Mouse (Mus musculus): ENCODE measurements around the gene Gm26602.
"Not testable (repeated sequence)": the region's sequence is repeated elsewhere in the genome, so short reads cannot be mapped to it uniquely, and the experiment has no call there.

Gm26602 gene

DNA sequence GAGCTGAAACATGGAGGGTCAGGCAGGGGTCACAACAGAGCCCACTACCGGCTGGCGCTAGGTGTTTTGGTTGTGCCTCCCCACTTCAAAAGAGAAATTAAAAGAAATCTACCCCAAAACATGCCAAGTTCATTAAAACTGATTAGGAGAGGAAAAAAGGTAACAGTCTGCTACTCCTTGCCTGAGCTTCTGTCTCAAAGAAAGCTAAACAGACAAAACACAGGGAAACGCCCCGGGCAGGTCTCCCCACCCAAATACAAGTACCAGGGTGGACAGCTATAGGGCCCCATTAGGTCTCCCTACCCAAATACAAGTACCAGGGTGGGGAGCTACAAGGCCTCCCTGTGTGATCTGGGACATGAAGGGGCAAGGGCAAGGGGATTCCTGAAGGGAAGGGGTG, at the start of gene Gm26602:
Gm26602 (plus strand) TSS at position 301 of the 400 bp plus-strand sequence.
- DNase-seq: no peak

DNA sequence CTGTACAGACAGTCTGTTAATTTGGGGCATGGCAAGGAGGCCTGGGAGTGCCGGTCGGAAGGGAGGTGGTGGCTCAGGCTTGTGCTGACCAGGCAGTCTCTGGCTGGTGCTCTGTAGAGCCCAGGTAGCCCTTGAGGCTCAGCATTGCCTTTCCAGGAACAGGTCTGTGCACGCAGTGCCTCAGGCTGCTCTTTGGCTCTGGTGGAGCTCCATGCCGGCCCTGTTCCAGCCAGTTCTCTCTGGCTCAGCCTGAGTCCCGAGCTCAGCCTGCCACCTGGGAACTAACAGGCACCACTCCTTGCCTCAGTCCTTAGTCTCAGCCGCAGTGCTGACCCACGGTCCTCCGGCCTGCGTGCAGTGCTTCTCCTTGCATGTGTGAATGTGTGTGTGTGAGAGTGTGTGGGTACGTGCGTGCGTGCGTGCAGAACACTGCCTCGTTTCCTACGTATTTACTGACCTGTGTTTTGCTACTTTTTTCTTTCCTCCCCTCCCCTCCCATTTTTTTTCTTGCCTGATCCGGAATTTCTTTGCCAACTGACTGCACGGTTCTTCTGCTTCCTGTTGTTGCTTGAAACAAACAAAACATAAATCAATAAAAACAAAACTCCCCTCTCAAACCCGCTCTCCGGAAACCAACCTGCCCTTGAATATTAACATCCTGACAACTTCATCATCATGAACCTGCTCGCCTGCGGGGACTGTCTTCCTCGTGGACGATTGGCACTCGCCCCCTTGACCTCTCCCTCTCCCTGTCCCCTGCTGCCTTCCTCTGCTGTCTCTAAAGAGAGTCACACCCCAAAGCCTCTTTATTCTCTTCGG, 49.2 kb upstream of the Gm26602 start:
- DNase-seq: no peak

DNA sequence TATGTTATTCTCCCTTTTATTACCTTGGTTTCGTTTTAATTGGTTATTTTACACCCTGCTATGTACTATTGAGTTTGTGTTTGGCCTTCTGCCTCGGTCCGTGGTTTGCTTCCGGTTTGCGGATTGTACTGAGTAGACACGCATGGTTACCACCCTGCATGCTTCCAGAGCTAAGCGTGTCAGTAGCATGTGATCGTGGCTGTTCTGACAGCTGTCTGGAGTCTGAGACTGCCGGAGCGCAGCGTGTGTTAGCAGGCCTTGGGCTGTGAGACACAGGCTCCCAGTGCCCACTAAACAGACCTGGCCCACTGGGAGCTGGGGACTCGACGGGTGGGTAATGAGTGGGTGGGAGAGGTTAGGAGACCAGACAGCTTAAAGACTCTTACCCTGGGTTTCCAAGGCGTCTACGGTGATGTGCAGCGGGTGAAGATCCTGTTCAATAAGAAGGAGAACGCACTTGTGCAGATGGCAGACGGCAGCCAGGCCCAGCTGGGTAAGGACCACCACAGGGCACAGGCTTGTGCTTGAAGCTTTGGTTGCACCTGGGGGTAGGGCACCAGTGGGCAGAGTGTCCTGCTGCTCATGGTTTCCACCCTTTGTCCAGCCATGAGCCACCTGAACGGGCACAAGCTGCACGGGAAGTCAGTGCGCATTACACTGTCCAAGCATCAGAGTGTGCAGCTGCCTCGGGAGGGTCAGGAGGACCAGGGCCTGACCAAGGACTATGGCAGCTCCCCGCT, 48.4 kb upstream of the Gm26602 start:
- DNase-seq: no peak

DNA sequence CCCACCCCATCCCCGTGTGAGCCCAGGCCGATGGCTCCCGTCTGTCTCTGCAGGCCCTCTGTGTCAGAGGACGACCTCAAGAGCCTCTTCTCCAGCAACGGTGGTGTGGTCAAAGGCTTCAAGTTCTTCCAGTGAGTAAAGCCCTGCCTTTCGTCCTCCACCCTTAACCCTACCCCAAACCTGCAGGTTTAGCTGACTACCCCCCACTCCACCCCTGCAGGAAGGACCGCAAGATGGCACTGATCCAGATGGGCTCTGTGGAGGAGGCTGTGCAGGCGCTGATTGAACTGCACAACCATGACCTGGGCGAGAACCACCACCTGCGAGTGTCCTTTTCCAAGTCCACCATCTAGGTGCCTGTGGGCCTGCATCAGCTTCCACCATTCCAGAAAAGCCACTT, 47.7 kb upstream of the Gm26602 start:
- DNase-seq: no peak

DNA sequence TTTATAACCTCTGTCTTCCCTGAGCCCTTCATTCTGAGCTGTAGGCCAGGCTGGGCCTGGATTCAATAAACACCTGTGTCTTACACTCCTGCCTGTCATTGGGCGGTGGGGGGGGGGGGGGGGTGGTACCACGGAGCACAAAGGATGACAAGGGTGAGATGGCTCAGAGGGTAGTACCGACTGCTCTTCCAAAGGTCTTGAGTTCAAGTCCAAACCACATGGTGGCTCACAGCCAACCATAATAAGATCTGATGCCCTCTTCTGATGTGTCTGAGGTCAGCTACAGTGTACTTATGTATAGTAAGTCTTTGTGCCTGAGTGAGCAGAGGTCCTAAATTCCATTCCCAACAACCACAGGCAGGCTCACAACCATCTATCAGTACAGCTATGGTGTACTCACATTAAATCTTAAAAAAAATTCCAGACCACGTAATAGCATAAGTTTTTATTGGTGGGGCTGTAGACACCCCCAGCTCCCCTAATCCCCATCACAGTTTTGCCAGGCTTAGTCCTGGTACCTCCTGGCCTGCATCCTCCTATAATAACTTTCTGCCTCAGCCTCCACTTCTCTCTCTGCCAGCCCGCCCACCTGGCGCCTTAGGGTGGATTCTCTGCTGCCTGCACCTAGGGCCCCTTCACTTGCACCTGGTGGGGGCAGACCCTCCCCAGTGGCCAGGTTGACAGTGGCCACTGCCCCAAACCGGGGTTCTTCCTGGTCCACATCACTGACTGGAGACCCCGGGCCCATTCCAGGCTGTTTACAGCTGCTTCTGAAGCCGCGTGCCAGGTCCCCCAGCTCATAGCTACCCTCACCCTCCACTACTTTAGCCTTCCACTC, 46.1 kb upstream of the Gm26602 start:
- no peak for DNase-seq

DNA sequence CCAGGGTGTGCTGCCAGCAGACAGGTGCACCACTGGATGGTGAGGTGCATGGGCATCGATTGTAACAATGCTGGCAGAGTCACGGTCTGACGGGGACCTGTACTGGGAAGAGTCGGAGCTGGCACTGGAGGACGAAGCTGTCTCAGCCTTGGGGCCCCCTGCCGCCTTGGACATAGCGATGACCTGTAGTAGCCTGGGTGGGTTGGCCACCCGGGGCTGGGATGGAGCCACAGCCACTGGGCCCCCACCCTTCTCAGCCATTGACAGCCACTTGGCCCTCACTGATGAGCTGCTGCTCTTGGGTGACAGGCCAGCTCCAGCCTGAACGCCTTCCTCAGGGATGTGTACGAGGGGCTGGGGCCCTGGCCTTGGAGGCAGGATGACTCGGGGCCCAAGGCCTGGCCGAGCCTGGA, 45.5 kb upstream of the Gm26602 start:
- no peak for DNase-seq

DNA sequence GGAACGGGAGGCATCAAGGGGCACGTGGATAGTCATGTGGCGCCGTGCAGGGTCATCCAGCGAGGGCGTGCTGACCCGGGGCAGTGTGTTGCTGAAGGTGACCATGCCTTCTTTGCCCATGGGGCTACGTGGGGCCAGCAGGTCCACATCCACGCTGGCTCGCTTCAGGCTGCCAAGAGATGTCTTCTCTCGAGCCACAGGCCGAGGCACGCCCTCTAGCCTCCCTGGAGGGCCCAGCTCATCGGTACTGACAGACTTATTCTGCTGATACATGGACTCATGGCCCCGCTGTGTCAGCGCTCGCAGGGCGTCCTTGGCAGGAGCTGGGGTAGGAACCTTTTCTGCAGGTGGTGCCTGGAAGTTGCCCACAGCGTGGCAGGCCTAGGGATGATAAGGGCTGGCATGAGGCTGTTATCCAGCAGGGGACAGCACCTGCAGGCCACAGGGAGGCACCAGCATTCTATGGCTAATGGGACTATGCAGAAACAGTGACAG, 44.8 kb upstream of the Gm26602 start:
- DNase-seq: no peak

DNA sequence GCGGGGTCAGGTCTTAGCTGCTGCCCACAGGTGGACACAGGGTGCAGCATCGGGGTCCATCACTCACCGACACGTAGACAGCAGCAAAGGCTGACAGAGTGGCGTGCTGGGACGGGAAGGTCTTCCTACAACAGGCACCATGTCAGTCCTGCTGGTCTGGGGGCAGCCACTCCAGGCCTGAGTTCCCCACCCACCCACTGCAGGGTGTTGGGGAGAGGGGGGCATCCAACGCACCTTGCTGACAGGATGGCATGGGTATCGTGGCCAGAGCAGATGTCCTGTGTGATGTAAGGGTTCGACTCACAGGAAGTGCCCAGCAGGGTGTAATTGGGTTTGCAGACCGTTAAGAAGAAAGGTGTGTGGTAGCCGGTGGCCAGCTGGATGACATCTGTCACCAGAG, 44.1 kb upstream of the Gm26602 start:
- DNase-seq: no peak

DNA sequence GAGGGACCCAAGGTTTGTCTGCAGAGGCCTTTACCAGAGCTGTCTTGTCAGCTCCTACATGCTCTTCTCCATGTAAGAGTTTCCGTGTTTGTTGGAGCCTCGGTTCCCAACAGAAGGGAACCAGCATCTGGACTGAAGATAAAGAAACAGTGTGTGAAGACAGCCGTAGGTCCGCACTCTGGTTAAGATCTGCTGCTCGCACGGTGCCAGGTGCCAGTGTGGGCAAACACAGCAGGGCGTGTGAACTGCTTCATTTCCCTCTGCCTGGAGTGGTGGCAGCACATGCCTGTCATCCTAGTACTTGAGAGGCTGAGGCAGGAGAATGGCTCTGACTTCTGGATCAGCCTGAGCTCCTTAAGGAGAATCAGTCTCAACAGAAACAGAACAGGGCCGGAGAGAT, 38.8 kb upstream of the Gm26602 start:
- no peak for DNase-seq

DNA sequence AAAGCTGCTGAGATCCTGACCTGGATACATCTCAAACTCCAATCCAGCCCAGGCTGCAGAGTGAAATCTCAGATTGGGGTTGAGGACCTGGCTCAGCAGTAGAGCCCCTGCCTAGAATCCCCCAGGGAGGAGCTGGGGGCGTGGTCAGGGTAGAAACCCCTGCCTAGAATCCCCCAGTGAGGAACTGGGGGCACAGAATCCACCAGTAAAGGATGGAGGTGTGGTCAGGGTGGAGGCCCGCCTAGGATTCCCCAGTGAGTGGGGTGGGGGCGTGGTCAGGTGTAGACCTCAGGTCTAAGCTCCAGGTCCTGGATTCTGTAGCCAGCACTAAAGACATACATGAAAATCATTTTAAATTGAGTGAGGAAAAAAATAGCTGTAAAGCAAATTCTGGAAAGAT, 37.8 kb upstream of the Gm26602 start:
- no peak for DNase-seq

DNA sequence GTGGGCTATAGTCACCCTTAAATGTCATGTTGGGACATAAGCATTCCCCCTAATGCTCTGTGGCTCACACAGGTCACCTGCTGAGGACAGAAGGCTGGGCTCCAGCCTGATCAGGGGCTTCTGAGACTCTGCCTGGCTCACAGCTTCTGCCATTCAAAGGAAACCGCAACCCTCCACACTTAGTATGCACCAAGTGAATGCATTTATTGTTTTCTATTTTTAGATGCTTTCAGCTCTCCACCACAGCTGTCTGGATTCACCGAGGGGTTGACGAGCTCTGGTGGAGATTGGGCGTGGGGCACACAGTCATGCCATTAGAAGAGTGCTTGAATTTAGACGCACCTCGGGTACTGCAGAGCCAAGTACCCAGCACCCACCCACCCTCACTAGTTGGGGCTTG, 37.3 kb upstream of the Gm26602 start:
- DNase-seq: no peak

DNA sequence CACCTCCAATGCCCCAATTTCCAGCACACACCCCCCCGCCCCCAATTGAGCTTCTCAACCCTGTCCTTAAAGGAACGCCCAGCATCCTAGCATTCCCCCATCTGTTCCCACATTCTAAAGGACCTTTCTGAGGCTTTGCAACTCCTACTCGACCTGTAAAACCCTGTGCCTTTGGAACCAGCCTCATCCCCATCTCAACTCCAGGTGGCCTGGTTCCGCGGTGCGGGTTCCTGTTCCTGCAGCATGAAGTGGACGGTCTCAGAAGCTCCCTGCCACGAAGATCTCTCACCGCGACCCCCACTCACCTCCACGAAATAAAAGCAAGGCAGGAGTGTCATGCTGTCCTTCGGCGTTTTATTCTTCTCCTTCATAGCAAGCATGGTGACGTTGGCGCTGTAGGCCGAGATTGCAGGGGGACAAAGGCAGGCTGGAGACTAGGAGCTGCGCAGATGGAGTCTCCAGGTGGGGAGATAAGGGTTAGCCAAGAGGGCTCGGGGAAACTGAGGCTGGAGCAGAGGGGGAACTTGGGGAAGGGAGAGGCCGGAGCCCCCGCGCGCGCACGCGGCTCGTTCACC, 36.9 kb upstream of the Gm26602 start:
- no peak for DNase-seq

DNA sequence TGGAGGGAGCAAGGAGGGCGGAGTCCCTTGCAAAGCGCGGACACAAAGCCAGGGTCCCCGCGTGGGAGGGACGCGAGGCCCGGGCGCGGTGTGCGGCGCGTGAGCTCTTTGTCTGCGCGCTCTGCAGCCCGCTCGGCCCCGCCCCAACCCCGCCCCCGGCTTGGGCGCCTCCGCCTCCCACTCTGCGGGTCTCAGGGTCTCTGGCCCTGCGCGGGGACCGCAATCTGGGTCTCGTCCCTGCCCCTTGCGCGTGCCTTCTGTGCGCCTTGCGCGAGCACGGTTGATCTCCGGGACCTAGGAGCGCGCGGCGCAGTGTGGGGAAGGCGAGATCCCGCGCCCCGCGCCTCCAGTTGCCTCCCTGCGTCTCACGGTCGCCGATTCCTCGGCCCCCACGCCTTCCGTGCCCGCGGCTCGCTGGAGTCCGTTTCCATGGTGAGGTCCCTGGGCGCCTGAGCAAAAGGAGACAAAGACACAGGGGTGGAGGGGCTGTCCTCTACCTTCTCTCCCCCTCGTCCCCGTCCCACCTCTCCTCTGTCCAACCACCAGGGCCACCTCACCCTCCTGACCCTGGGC, 36.3 kb upstream of the Gm26602 start, which contains the start of the genes Prtn3 and Plppr3:
Prtn3 (plus strand) TSS at position 187 of the 573 bp plus-strand sequence.
Plppr3 (minus strand) TSS at position 345 of the 573 bp plus-strand sequence.
- DNase-seq: peak in 1 of 2 experiments; percentile 44

DNA sequence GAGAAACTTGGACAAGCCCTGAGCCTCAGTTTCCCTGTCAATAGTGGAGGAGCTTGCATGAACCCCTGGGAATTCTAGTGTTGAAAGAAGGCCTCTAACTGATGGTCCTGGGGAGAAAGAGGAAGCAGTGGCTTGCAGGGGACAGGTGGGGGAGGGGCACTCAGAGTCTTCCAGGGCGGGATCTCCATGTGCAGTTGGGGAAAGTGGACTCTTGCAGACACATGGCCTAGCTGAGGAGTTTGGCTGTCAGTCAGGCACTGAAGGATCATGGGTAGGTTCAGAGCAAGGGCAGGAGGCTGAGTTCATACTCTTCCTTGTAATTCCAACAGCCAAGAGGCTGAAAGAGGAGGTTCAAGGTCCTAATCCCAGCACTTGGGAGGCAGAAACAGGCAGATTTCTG, 33.5 kb upstream of the Gm26602 start:
- DNase-seq: peak; percentile 56 to 64

DNA sequence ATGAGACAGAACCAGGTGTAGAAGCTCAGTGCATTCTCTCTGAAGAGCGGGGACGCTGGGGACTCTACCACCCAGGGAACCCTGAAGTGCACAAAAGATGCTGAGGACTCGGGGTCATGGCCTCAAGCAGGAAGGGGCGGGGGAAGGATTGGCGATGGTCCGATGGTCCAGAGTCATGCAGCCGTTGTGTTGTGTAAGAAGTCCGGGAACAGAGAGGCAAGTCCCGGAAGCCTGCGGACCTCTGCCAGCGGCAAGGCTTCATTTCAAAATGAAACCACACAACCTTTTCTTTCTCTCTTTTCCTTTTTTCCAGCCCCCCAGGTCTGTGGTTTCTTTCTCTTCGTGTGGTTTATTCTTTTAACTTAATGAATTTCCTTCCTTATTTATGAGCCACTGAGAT, 32.9 kb upstream of the Gm26602 start:
- peak in 1 of 2 experiments; percentile 27 for DNase-seq

DNA sequence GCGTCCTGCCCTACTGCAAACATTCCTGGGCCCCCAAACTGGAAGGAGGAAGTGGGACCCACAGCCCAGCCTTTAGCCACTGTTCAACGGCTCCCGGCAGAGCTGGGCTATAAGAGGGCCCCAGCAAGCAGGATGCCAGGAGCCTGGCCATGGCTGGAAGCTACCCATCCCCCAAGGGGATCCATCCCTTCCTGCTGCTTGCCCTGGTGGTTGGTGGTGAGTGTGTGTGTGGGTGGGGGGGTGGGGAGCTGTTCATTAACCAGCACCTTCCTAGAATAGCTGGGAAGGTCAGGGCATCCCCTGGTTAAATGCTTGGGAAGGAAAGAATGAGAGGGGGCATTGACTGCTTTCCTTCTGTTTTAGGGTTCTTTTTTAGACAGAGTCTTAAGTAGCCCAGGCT, 31.1 kb upstream of the Gm26602 start:
- DNase-seq: no peak

DNA sequence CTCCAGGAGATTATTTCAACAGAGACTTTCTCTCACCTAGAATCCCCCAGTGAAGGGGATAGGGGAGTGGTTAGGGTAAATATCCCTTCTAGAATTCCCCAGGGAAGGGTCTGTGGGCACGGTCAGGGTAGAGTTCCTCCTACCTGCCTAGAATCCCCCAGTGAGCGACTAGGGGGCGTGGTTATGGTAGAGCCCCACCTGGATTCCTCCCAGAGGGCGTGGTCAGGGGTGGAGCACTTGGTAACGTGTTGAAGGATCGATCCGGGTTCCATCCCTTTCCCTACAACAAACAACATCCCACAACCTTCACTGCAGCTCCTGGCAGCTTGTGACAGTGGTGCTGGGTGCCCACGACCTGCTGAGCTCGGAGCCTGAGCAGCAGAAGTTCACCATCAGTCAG, 29.9 kb upstream of the Gm26602 start:
- peak; percentile 36 to 40 for DNase-seq

DNA sequence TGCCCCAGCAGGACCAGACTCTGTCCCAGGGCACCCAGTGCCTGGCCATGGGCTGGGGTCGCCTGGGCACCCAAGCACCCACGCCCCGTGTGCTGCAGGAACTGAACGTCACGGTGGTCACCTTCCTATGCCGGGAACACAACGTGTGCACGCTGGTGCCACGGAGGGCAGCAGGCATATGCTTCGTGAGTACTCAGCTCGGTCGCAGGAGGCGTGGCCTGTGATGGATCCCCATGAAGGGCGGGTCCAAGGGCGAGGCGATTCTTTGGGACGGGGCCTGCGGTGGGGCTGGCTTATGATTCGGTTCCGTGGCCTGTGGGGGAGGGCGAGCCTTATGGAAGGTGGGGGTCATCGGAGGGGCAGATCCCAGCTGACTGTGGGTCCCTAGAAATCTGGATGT, 28.7 kb upstream of the Gm26602 start:
- peak in 1 of 2 experiments; percentile 25 for DNase-seq

DNA sequence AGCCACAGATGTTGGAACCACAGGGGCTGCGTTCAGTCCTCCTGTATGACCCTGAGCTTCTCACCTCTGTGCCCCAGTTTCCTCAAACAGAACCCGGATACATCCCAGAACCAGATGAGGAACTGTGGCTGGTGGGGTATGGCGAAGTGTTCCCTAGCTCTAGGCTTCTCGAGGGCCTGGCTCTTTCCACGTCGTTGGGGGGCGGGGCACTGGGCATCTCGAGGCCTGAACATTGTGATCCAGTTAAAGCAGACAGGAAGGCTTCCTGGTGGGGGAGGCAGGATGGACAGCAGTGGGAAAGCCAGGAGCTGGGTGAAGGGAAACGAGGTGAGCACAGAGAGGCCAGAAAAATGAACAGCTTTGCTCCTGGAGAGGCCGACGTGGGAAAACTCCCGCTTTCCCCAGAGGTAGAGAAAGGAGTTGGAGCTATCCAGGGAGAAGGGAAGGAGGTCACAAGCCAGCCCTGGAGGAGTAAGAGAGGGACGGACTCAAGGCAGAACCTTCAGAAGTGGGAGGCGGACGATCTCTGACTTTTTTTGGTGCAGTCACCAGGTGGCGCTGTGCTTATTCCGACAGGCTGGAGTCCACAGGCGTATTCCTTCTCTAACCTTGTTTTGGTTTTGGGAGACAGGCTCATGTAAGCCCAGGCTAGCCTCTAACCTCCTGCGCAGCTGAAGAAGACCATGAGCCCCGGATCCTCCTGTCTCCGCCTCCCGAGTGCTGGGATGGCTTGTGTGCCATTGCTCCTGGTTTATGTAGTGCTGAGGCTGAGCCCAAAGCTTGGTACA, 27.2 kb upstream of the Gm26602 start:
- DNase-seq: peak; percentile 78 to 81

DNA sequence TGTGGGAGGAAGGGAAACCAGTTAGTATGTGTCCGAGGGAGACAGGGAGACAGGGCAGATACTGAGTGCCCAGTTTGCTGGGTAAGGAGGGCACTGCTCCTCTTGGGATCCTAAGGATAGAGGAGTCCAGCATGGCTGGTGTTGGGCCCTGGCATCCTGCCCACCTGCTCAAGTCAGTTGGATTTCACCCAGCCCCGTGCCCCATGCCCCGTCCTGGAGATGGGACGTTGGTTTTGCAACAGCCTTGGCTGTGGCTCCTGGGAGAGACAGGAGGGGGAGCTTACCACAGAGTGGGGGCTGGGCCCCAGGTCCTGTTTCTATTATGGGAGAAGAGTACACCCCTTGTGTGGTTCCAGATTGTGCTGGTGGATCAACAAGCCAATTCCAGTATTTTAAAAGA, 26.2 kb upstream of the Gm26602 start:
- DNase-seq: no peak

DNA sequence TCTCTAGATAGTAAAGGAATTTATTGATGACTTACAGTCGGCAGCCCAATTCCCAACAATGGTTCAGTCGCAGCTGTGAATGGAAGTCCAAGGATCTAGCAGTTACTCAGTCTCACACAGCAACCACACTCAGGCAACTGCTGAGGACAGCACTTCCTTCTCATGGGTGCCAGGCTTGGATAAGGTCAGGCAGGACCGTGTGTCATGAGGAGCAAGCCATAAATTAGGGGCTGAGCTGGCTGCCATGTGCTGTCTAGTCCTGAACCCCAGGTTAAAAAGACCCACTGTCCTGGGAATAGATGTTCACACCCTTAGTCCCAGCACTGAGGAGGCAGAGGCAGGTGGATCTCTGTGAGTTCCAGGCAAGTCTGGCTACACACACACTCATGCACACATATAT, 25.7 kb upstream of the Gm26602 start:
- not testable (repeated sequence) for DNase-seq

Measured in B cell, adult 2 months (primary cell).